Mouse (Mus musculus): Measurements from ENCODE around the gene Slc1a2. TPM values are rescaled to one million over a fixed set of nuclear protein-coding genes. Genes with fewer than 3 reads are reported as not detected.

Slc1a2 gene
- total and polyA plus RNA-seq, 3 experiments = 0.08 TPM; not detected in 2

GRCm38 (mm10) chr2:102694750-102695149 lies 36.3 kb downstream of the Slc1a2 start:
- Histone ChIP-seq H3K27ac (ENCODE audit: control insufficient read depth, low read depth, low read length) (no peak overlapping the region), H3K27me3 (ENCODE audit: control insufficient read depth in 1 of 2, insufficient read depth in 2 of 2, low read length in 2 of 2) (peaks cover 8 to 11% of the 10 kb centered on the region in 2 experiments), H3K36me3 (ENCODE audit: control insufficient read depth in 1 of 2, insufficient read depth in 2 of 2, low read length in 2 of 2) (no peaks in the 10 kb centered on the region), H3K79me2 (ENCODE audit: control insufficient read depth, insufficient read depth, low read length, poor library complexity) (no peaks in the 10 kb centered on the region), H3K9ac (ENCODE audit: control insufficient read depth, low read depth, low read length, poor library complexity, severe bottlenecking) (no peak overlapping the region), H3K4me3 (ENCODE audit: control insufficient read depth in 1 of 2, insufficient read depth in 1 of 2, low read depth in 2 of 2, low read length in 2 of 2) (no peak overlapping the region), H3K4me1 (ENCODE audit: control insufficient read depth in 1 of 2, insufficient read depth in 2 of 2, low read length in 2 of 2) (no peaks in the 10 kb centered on the region), H3K9me3 (replicated peaks; ENCODE audit: insufficient read depth, low read length) (no peaks in the 10 kb centered on the region)
- TF ChIP-seq MAZ (IDR thresholded peaks at IDR 0.05; ENCODE audit: low read depth, low read length) (no peak), CHD2 (IDR thresholded peaks at IDR 0.05; ENCODE audit: low read length) (no peak), CTCF (IDR thresholded peaks at IDR 0.05 in 2 of 3, conservative IDR thresholded peaks at IDR 0.05 in 1 of 3; ENCODE audit: control insufficient read depth in 1 of 3, insufficient read depth in 1 of 3, low read depth in 2 of 3, low read length in 3 of 3, poor library complexity in 1 of 3, severe bottlenecking in 1 of 3) (no peak), UBTF (IDR thresholded peaks at IDR 0.05; ENCODE audit: borderline replicate concordance, insufficient read depth, low read depth, low read length) (no peak), CHD1 (IDR thresholded peaks at IDR 0.05; ENCODE audit: low read depth, low read length) (no peak), ELF1 (IDR thresholded peaks at IDR 0.05; ENCODE audit: low read depth, low read length) (no peak), KAT2A (conservative IDR thresholded peaks at IDR 0.05; ENCODE audit: low read depth, low read length) (no peak), POLR2A (IDR thresholded peaks at IDR 0.05; ENCODE audit: control insufficient read depth in 1 of 2, insufficient read depth in 1 of 2, low read depth in 1 of 2, low read length in 2 of 2, poor library complexity in 1 of 2) (no peak), HCFC1 (IDR thresholded peaks at IDR 0.05; ENCODE audit: low read depth, low read length) (no peak), ZMIZ1 (IDR thresholded peaks at IDR 0.05; ENCODE audit: low read depth, low read length) (no peak), GATA1 (IDR thresholded peaks at IDR 0.05; ENCODE audit: low read depth, low read length) (no peak), NELFE (IDR thresholded peaks at IDR 0.05; ENCODE audit: low read depth, low read length) (no peak), SIN3A (IDR thresholded peaks at IDR 0.05; ENCODE audit: low read length) (no peak), MAFK (IDR thresholded peaks at IDR 0.05; ENCODE audit: borderline replicate concordance, low read depth, low read length) (no peak), JUND (IDR thresholded peaks at IDR 0.05; ENCODE audit: low read depth, low read length) (no peak), POLR2AphosphoS2 (IDR thresholded peaks at IDR 0.05; ENCODE audit: low read length) (no peak)
- DNase-seq (ENCODE audit: low read depth, low spot score) = no peak

DNA sequence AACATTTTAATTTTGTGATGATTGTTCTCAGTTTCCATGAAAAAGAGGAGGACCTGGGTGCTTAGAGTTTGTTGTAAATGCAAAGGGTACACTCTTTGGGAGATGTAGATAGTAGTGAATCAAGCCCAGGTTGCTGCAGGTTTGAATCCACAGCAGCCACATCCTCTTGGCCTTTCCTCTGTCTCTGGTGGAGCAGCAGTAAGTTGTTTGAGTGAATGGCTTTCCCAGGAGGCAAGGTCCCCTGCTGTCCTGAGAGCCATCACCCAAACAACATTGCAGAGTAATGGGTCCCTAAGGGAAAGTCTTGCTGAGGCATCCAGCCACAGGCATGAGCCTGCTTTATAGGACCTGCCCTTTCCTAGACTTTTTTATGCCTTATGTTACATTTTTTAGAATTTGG lies 37.1 kb downstream of the Slc1a2 start:
- TF ChIP-seq ZNF384 (IDR thresholded peaks at IDR 0.05; ENCODE audit: low read depth, low read length) (no peak), MAX (IDR thresholded peaks at IDR 0.05; ENCODE audit: low read length) (no peak), ZMIZ1 (IDR thresholded peaks at IDR 0.05; ENCODE audit: low read depth, low read length) (no peak), KAT2A (conservative IDR thresholded peaks at IDR 0.05; ENCODE audit: low read depth, low read length) (no peak), MXI1 (IDR thresholded peaks at IDR 0.05; ENCODE audit: low read depth, low read length) (no peak), CTCF (IDR thresholded peaks at IDR 0.05 in 2 of 3, conservative IDR thresholded peaks at IDR 0.05 in 1 of 3; ENCODE audit: control insufficient read depth in 1 of 3, insufficient read depth in 1 of 3, low read depth in 2 of 3, low read length in 3 of 3, poor library complexity in 1 of 3, severe bottlenecking in 1 of 3) (no peak), USF1 (IDR thresholded peaks at IDR 0.05; ENCODE audit: low read depth, low read length) (no peak), TBP (IDR thresholded peaks at IDR 0.05; ENCODE audit: low read depth, low read length) (no peak), MYB (IDR thresholded peaks at IDR 0.05; ENCODE audit: low read depth, low read length) (no peak), ZKSCAN1 (IDR thresholded peaks at IDR 0.05; ENCODE audit: low read depth, low read length) (no peak), JUND (IDR thresholded peaks at IDR 0.05; ENCODE audit: low read depth, low read length) (no peak), EP300 (IDR thresholded peaks at IDR 0.05; ENCODE audit: low read depth in 1 of 2, low read length in 2 of 2) (no peak), NRF1 (IDR thresholded peaks at IDR 0.05; ENCODE audit: insufficient read depth, low read depth, low read length, poor library complexity, severe bottlenecking) (no peak), BHLHE40 (IDR thresholded peaks at IDR 0.05; ENCODE audit: borderline replicate concordance, low read depth, low read length) (no peak), NELFE (IDR thresholded peaks at IDR 0.05; ENCODE audit: low read depth, low read length) (no peak), MAZ (IDR thresholded peaks at IDR 0.05; ENCODE audit: low read depth, low read length) (no peak), UBTF (IDR thresholded peaks at IDR 0.05; ENCODE audit: borderline replicate concordance, insufficient read depth, low read depth, low read length) (no peak), USF2 (IDR thresholded peaks at IDR 0.05; ENCODE audit: borderline replicate concordance in 1 of 2, insufficient read depth in 1 of 2, low read depth in 1 of 2, low read length in 2 of 2) (no peak), TCF12 (IDR thresholded peaks at IDR 0.05; ENCODE audit: low read depth, low read length) (no peak)
- Histone ChIP-seq H3K27ac (ENCODE audit: control insufficient read depth, low read depth, low read length) (no peak overlapping the region), H3K4me1 (ENCODE audit: control insufficient read depth in 1 of 2, insufficient read depth in 2 of 2, low read length in 2 of 2) (no peaks in the 10 kb centered on the region), H3K9ac (ENCODE audit: control insufficient read depth, low read depth, low read length, poor library complexity, severe bottlenecking) (no peak overlapping the region), H3K27me3 (ENCODE audit: control insufficient read depth in 1 of 2, insufficient read depth in 2 of 2, low read length in 2 of 2) (peaks cover 7 to 8% of the 10 kb centered on the region in 2 experiments), H3K79me2 (ENCODE audit: control insufficient read depth, insufficient read depth, low read length, poor library complexity) (no peaks in the 10 kb centered on the region), H3K9me3 (replicated peaks; ENCODE audit: insufficient read depth, low read length) (no peaks in the 10 kb centered on the region), H3K4me3 (ENCODE audit: control insufficient read depth in 1 of 2, insufficient read depth in 1 of 2, low read depth in 2 of 2, low read length in 2 of 2) (no peak overlapping the region), H3K36me3 (ENCODE audit: control insufficient read depth in 1 of 2, insufficient read depth in 2 of 2, low read length in 2 of 2) (no peaks in the 10 kb centered on the region)
- no peak for DNase-seq (ENCODE audit: low read depth, low spot score)

Measured in MEL (cell line).